Mouse (Mus musculus) duodenum, adult 2 months (tissue): ENCODE data around the gene Olfr829. TPM values are rescaled to one million over a fixed set of nuclear protein-coding genes. Genes with fewer than 3 reads are reported as not detected.

Experiments
- polyA plus RNA-seq: library from polyadenylated mRNA; depleted of rRNA; stranded (reverse); fragments of >200 nt; gene quantifications from 2 replicates; pipeline ENCODE4 v1.2.3, GENCODE M21; 2012; ENCODE audit warnings: low replicate concordance; rRNA removed

Olfr829 gene
- polyA plus RNA-seq, result not detected in 2 replicates

GRCm38 (mm10) chr9:18854633-18855032 lies at the start of gene Olfr829:
Gene Olfr829, plus strand, starts transcription at chr9:18854933.

GRCm38 (mm10) chr9:18819426-18819825 lies 35.3 kb upstream of the Olfr829 start, which contains the start of gene Olfr828:
Gene Olfr828, minus strand, starts transcription at chr9:18819526.

GRCm38 (mm10) chr9:18874393-18874792 lies 19.7 kb downstream of the Olfr829 start, which contains the start of gene Olfr830:
Gene Olfr830, plus strand, starts transcription at chr9:18874693.

Other genes starting within 250 kb of the Olfr829 start
- gene Muc16, start 180.4 kb upstream of the Olfr829 start, polyA plus RNA-seq, result 0.07 and 0.08 TPM in 2 replicates
- not detected in 2 replicates for gene Olfr24, start 90.9 kb upstream of the Olfr829 start, polyA plus RNA-seq
- gene Olfr828, start 35.4 kb upstream of the Olfr829 start, polyA plus RNA-seq, result not detected in 2 replicates
- not detected in 2 replicates for gene Olfr830, start 19.8 kb downstream of the Olfr829 start, polyA plus RNA-seq
- gene Olfr832, start 82.2 kb downstream of the Olfr829 start, polyA plus RNA-seq, result not detected in 2 replicates
- gene Olfr834, start 133.1 kb downstream of the Olfr829 start, polyA plus RNA-seq, result not detected in 2 replicates
- not detected in 2 replicates for gene Olfr835, start 177.8 kb downstream of the Olfr829 start, polyA plus RNA-seq